In the genomic region with DNA sequence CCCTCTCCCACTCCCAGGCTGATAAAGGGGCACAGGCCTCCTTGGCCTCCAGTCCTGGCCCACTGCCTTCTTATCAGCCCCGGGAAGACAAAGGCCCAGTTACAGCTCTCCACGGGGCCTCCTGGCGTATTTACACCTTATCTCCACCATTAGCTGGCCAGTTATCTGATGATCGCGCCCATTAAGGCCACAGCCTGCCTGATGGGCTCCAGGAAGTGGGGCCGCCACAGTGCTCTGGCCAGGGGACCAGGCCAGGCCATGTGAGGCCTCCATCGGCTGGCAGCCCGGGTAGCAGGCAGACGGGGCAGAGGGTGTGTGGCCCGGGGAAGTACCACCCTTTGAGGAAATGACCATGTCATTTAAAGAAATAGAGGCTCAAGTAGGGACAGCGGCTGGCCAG, we compare ENCODE assay signal across 13 mouse cellular contexts. TPM values are rescaled to one million over a fixed set of nuclear protein-coding genes. Genes with fewer than 3 reads are reported as not detected.
DNase-seq lines count a peak whose midpoint lies in the region; ATAC-seq and TF ChIP-seq lines count a peak whose summit lies in the region.
"Had no signal": no experiment of that assay in that cellular context is flagged by ENCODE, and none has a peak within 500 bp of the region (broad histone marks: within the 10 kb centered on the region; RNA-seq: fewer than 3 reads in every experiment).

No protein-coding gene starts in this region.

- 65% methylated on average over 11 of the region's 11 CpGs for WGBS in forebrain, embryonic 10.5 days
- WGBS in forebrain, postnatal 0 days, result 71% methylated on average over 11 of the region's 11 CpGs
- WGBS in liver, embryonic 11.5 days, result 5% methylated on average over 11 of the region's 11 CpGs

- intact Hi-C loops in left cerebral cortex, postnatal 14 days (cut with DNase I), result no loop called here

- peak overlapping the region; percentile 70 for H3K27ac ChIP-seq in forebrain, embryonic 10.5 days
- H3K27ac ChIP-seq in forebrain, postnatal 0 days (ENCODE audit: low read depth, low read length), result no peak overlapping the region
- peak overlapping the region; percentile 97 for H3K27ac ChIP-seq in liver, embryonic 11.5 days (ENCODE audit: low read depth, low read length)
- H3K27ac ChIP-seq: embryonic facial prominence, embryonic 13.5 days had no signal

- no peak for DNase-seq in forebrain, embryonic 10.5 days (ENCODE audit: extremely low spot score, low spot score)
- DNase-seq in forebrain, postnatal 0 days, result no peak
- peak; percentile 18 for DNase-seq in lung, postnatal 14 days
- DNase-seq in lung, postnatal 25 days (ENCODE audit: low spot score), result no peak
- DNase-seq in liver, embryonic 11.5 days (ENCODE audit: low spot score), result no peak
- DNase-seq in natural killer cell, adult 2 months (ENCODE audit: low spot score in 2 of 2), result peak; percentile 53 to 68
- no peak for DNase-seq in kidney, postnatal 14 days
- DNase-seq in left cerebral cortex, postnatal 14 days (ENCODE audit: low spot score in 2 of 2), result no peak
- DNase-seq: kidney, adult 8-10 months; retina, postnatal 1 day had no signal

- no peak overlapping the region for H3K9ac ChIP-seq in forebrain, postnatal 0 days
- H3K9ac ChIP-seq in liver, embryonic 11.5 days (ENCODE audit: low read depth, low read length), result peak overlapping the region; percentile 51
- H3K9ac ChIP-seq: embryonic facial prominence, embryonic 13.5 days had no signal

- no peak for ATAC-seq in forebrain, postnatal 0 days
- peak; percentile 23 for ATAC-seq in liver, embryonic 11.5 days (replicated peaks; ENCODE audit: low FRiP score)

- H3K4me2 ChIP-seq in forebrain, postnatal 0 days (ENCODE audit: low read depth), result no peak overlapping the region
- H3K4me2 ChIP-seq in liver, embryonic 11.5 days, result peak overlapping the region; percentile 46
- H3K4me2 ChIP-seq: embryonic facial prominence, embryonic 13.5 days had no signal

- peaks cover 80% of the 10 kb centered on the region for H3K4me1 ChIP-seq in forebrain, embryonic 10.5 days
- H3K4me1 ChIP-seq in forebrain, postnatal 0 days (ENCODE audit: insufficient read depth), result no peaks in the 10 kb centered on the region
- H3K4me1 ChIP-seq in liver, embryonic 11.5 days (replicated peaks; ENCODE audit: control insufficient read depth, insufficient read depth, low read length), result peaks cover 100% of the 10 kb centered on the region

- H3K9me3 ChIP-seq in forebrain, embryonic 10.5 days, result no peaks in the 10 kb centered on the region
- H3K9me3 ChIP-seq in forebrain, postnatal 0 days (ENCODE audit: low read length), result no peaks in the 10 kb centered on the region
- no peaks in the 10 kb centered on the region for H3K9me3 ChIP-seq in liver, embryonic 11.5 days (ENCODE audit: control insufficient read depth, low read length)
- H3K9me3 ChIP-seq: embryonic facial prominence, embryonic 13.5 days had no signal

- no peak for TF ChIP-seq CTCF in forebrain, postnatal 0 days (IDR thresholded peaks at IDR 0.05; ENCODE audit: low read depth)

- no peak overlapping the region for H3K4me3 ChIP-seq in forebrain, embryonic 10.5 days
- no peak overlapping the region for H3K4me3 ChIP-seq in forebrain, postnatal 0 days (ENCODE audit: low read depth, low read length)
- H3K4me3 ChIP-seq in liver, embryonic 11.5 days (ENCODE audit: low read depth, low read length), result peak overlapping the region; percentile 30; the same call in 1 of the 2 replicates
- H3K4me3 ChIP-seq: embryonic facial prominence, embryonic 13.5 days; myocyte had no signal

- H3K36me3 ChIP-seq in forebrain, embryonic 10.5 days (replicated peaks), result no peaks in the 10 kb centered on the region
- no peaks in the 10 kb centered on the region for H3K36me3 ChIP-seq in forebrain, postnatal 0 days (ENCODE audit: insufficient read depth)
- H3K36me3 ChIP-seq in liver, embryonic 11.5 days (ENCODE audit: control insufficient read depth, insufficient read depth, low read length), result peaks cover 34% of the 10 kb centered on the region
- H3K36me3 ChIP-seq: embryonic facial prominence, embryonic 13.5 days had no signal

- H3K27me3 ChIP-seq in forebrain, embryonic 10.5 days (ENCODE audit: poor library complexity, severe bottlenecking), result peaks cover 51% of the 10 kb centered on the region
- no peaks in the 10 kb centered on the region for H3K27me3 ChIP-seq in forebrain, postnatal 0 days (ENCODE audit: insufficient read depth, low read length)
- H3K27me3 ChIP-seq in liver, embryonic 11.5 days (replicated peaks; ENCODE audit: control insufficient read depth, insufficient read depth, low read length), result no peaks in the 10 kb centered on the region
- H3K27me3 ChIP-seq: embryonic facial prominence, embryonic 13.5 days had no signal

RNA-seq across cellular contexts. Expression of a gene that starts 37.8 kb away (rescaled TPM):
- polyA plus RNA-seq in forebrain, embryonic 10.5 days (2016; fragmentation: Nextera tagmentation; extraction: Ambion mirVana), result not detected in 2 replicates
- total RNA-seq in forebrain, postnatal 0 days (2014; rRNA removed), result 0.77 TPM in 1 of 2 replicates, not detected in the other
- 0.27 TPM in 1 of 2 replicates, not detected in the other for polyA plus RNA-seq in forebrain, postnatal 0 days (2015; fragmentation: Nextera tagmentation; extraction: Ambion mirVana)
- polyA plus RNA-seq in liver, embryonic 11.5 days (2014; fragmentation: Nextera tagmentation; extraction: Ambion mirVana), result not detected in 2 replicates
- 1 to 10 TPM; 2.3 to 3.0 TPM for total RNA-seq in left cerebral cortex, postnatal 14 days (2021)
- total RNA-seq: gastrocnemius, adult 18-20 months had no signal
- polyA plus RNA-seq: myocyte had no signal

RNA-seq across cellular contexts. Expression of a gene that starts 40.9 kb away (rescaled TPM):
- 0.82 and 0.88 TPM in 2 replicates for polyA plus RNA-seq in forebrain, embryonic 10.5 days (2016; fragmentation: Nextera tagmentation; extraction: Ambion mirVana)
- 9.5 and 10.1 TPM in 2 replicates for total RNA-seq in forebrain, postnatal 0 days (2014; rRNA removed)
- polyA plus RNA-seq in forebrain, postnatal 0 days (2015; fragmentation: Nextera tagmentation; extraction: Ambion mirVana), result 0.87 and 1.1 TPM in 2 replicates
- polyA plus RNA-seq in liver, embryonic 11.5 days (2014; fragmentation: Nextera tagmentation; extraction: Ambion mirVana), result 22.7 and 26.5 TPM in 2 replicates
- 10 to 100 TPM; 20.4 to 25.2 TPM for total RNA-seq in left cerebral cortex, postnatal 14 days (2021)

RNA-seq across cellular contexts. Expression of a gene that starts 53.6 kb away (rescaled TPM):
- 73.2 and 81.1 TPM in 2 replicates for polyA plus RNA-seq in forebrain, embryonic 10.5 days (2016; fragmentation: Nextera tagmentation; extraction: Ambion mirVana)
- total RNA-seq in forebrain, postnatal 0 days (2014; rRNA removed), result 38.1 and 40.9 TPM in 2 replicates
- 23.8 and 27.3 TPM in 2 replicates for polyA plus RNA-seq in forebrain, postnatal 0 days (2015; fragmentation: Nextera tagmentation; extraction: Ambion mirVana)
- 41.3 and 44.2 TPM in 2 replicates for polyA plus RNA-seq in liver, embryonic 11.5 days (2014; fragmentation: Nextera tagmentation; extraction: Ambion mirVana)
- 10 to 100 TPM; 36.0 to 39.4 TPM for total RNA-seq in left cerebral cortex, postnatal 14 days (2021)

Comparison
In these comparisons a context has a peak if more than half of its experiments do, and no peak if none do; other contexts are left out.
1. DNase-seq: peak in lung, postnatal 14 days (single experiment) and natural killer cell, adult 2 months (2 of 2); none in forebrain, embryonic 10.5 days (single experiment), forebrain, postnatal 0 days (single experiment), lung, postnatal 25 days (single experiment), liver, embryonic 11.5 days (single experiment), kidney, postnatal 14 days (single experiment) and left cerebral cortex, postnatal 14 days (0 of 2).
2. RNA of a gene that starts 40.9 kb away (polyA plus RNA-seq): 22.7 to 26.5 TPM in liver, embryonic 11.5 days; 0.87 to 1.1 TPM in forebrain, postnatal 0 days and 0.82 to 0.88 TPM in forebrain, embryonic 10.5 days; every median in the first group is over 10 times any median in the second.